Mouse (Mus musculus): ENCODE data around the gene Itgb4. TPM values are rescaled to one million over a fixed set of nuclear protein-coding genes. Genes with fewer than 3 reads are reported as not detected.
"Not testable (repeated sequence)": the region's sequence is repeated elsewhere in the genome, so short reads cannot be mapped to it uniquely, and the experiment has no call there.

Gene Itgb4
- total RNA-seq, 2 experiments from 2014 or later: 6.4 to 6.6 TPM

- no peak overlapping the region for H3K4me3 ChIP-seq
- DNase-seq (ENCODE audit: low spot score in 2 of 2): no peak
- no peak for TF ChIP-seq CTCF (conservative IDR thresholded peaks at IDR 0.05)
- no peak overlapping the region for H3K27ac ChIP-seq
Measured at GRCm38 (mm10) chr11:116019360-116019791, 44.9 kb downstream of the Itgb4 start.

- Histone ChIP-seq H3K27ac (no peak overlapping the region), H3K4me3 (no peak overlapping the region)
- no peak for DNase-seq (ENCODE audit: low spot score in 2 of 2)
- TF ChIP-seq CTCF (conservative IDR thresholded peaks at IDR 0.05): no peak
Measured at GRCm38 (mm10) chr11:116019976-116020411, 45.5 kb downstream of the Itgb4 start.

- TF ChIP-seq CTCF (conservative IDR thresholded peaks at IDR 0.05): peak; percentile 65
- Histone ChIP-seq H3K4me3 (no peak overlapping the region), H3K27ac (no peak overlapping the region)
- DNase-seq (ENCODE audit: low spot score in 2 of 2): no peak
Measured at GRCm38 (mm10) chr11:116020519-116020922, 46.0 kb downstream of the Itgb4 start.

GRCm38 (mm10) chr11:116021328-116022220 is 47.1 kb downstream of the Itgb4 start:
- no peak for TF ChIP-seq CTCF (conservative IDR thresholded peaks at IDR 0.05)
- Histone ChIP-seq H3K27ac (no peak overlapping the region), H3K4me3 (no peak overlapping the region; the same call in 1 of the 2 replicates)
- DNase-seq (ENCODE audit: low spot score in 2 of 2): no peak

- Histone ChIP-seq H3K4me3 (peak overlapping the region; percentile 56), H3K27ac (no peak overlapping the region; the same call in 1 of the 2 replicates)
- no peak for TF ChIP-seq CTCF (conservative IDR thresholded peaks at IDR 0.05)
- no peak for DNase-seq (ENCODE audit: low spot score in 2 of 2)
Measured at GRCm38 (mm10) chr11:116022256-116022780, 47.8 kb downstream of the Itgb4 start.

GRCm38 (mm10) chr11:116023074-116023770 is 48.7 kb downstream of the Itgb4 start:
- Histone ChIP-seq H3K27ac (peak overlapping the region; percentile 98), H3K4me3 (peak overlapping the region; percentile 93)
- not testable (repeated sequence) for DNase-seq (ENCODE audit: low spot score in 2 of 2)

GRCm38 (mm10) chr11:116023771-116024355 is 49.4 kb downstream of the Itgb4 start:
- Histone ChIP-seq H3K4me3 (peak overlapping the region; percentile 93), H3K27ac (peak overlapping the region; percentile 98)
- peak; percentile 72 to 76 for DNase-seq (ENCODE audit: low spot score in 2 of 2)
- TF ChIP-seq CTCF (conservative IDR thresholded peaks at IDR 0.05): peak; percentile 94

- peak overlapping the region; percentile 93 for H3K4me3 ChIP-seq
- DNase-seq (ENCODE audit: low spot score in 2 of 2): peak; percentile 92 to 98
- TF ChIP-seq CTCF (conservative IDR thresholded peaks at IDR 0.05): no peak
- H3K27ac ChIP-seq: peak overlapping the region; percentile 98
Measured at GRCm38 (mm10) chr11:116024356-116024808, 49.9 kb downstream of the Itgb4 start.

GRCm38 (mm10) chr11:116025056-116025845 is 50.7 kb downstream of the Itgb4 start:
- Histone ChIP-seq H3K27ac (peak overlapping the region; percentile 74), H3K4me3 (no peak overlapping the region)
- no peak for DNase-seq (ENCODE audit: low spot score in 2 of 2)
- no peak for TF ChIP-seq CTCF (conservative IDR thresholded peaks at IDR 0.05)

GRCm38 (mm10) chr11:116027756-116028155 is 53.2 kb downstream of the Itgb4 start, which contains the start of gene H3f3b:
TSS of gene H3f3b (minus strand) at chr11:116027962.
- TF ChIP-seq CTCF (conservative IDR thresholded peaks at IDR 0.05): no peak
- no peak for DNase-seq (ENCODE audit: low spot score in 2 of 2)
- H3K27ac ChIP-seq: no peak within 1 kb of the TSS
- H3K4me3 ChIP-seq: no peak within 1 kb of the TSS

GRCm38 (mm10) chr11:116028177-116028865 is 53.8 kb downstream of the Itgb4 start:
- no peak overlapping the region for H3K4me3 ChIP-seq
- no peak for DNase-seq (ENCODE audit: low spot score in 2 of 2)
- no peak overlapping the region for H3K27ac ChIP-seq
- no peak for TF ChIP-seq CTCF (conservative IDR thresholded peaks at IDR 0.05)

Measured in layer of hippocampus, adult 2 months (tissue).